In the genomic region with DNA sequence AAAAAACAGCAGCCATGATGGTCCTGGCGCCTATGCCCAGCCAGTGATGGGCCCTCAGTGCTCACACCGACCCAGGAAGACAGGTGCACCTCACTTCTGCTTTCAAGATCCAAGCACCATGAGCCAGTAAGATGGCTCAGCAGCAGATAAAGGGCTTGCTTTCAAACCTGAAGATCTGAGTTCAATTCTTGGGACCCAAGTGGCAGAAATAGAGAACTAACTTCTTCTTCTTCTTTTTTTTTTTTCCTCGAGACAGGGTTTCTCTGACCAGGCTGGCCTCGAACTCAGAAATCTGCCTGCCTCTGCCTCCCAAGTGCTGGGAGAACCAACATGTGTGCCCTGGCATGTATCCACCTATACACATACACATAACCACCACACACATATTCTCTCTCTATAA, we compare ENCODE assay signal across 37 mouse cellular contexts. TPM values are rescaled to one million over a fixed set of nuclear protein-coding genes. Genes with fewer than 3 reads are reported as not detected.
"Had no signal": no experiment of that assay in that cellular context is flagged by ENCODE, and none has a peak within 500 bp of the region (broad histone marks: within the 10 kb centered on the region; RNA-seq: fewer than 3 reads in every experiment).

No protein-coding gene starts in this region.

- DNase-seq: gastrocnemius, adult 2 months; gastrocnemius, postnatal 10 days; gastrocnemius, postnatal 25 days; heart, adult 18-20 months; heart, postnatal 10 days; kidney, adult 11 months; kidney, adult 2 months; kidney, adult 9 months; kidney, postnatal 14 days; kidney, postnatal 36 days; layer of hippocampus, adult 9-11 months; layer of hippocampus, postnatal 36 days; left cerebral cortex, postnatal 4 days had no signal

- H3K27ac ChIP-seq: gastrocnemius, adult 2 months; heart, embryonic 10.5 days; hindbrain, embryonic 15.5 days; hindbrain, postnatal 0 days; kidney, embryonic 15.5 days; kidney, postnatal 0 days; limb, embryonic 13.5 days; limb, embryonic 15.5 days; liver, embryonic 12.5 days; liver, embryonic 14.5 days had no signal

- H3K36me3 ChIP-seq: heart, embryonic 10.5 days; heart, embryonic 12.5 days; kidney, embryonic 15.5 days; limb, embryonic 13.5 days; limb, embryonic 15.5 days; liver, embryonic 12.5 days had no signal

- H3K9me3 ChIP-seq: heart, embryonic 10.5 days; heart, embryonic 12.5 days; hindbrain, embryonic 13.5 days; hindbrain, embryonic 15.5 days; kidney, embryonic 15.5 days; limb, embryonic 13.5 days; limb, embryonic 15.5 days; liver, embryonic 12.5 days had no signal

- H3K9ac ChIP-seq: heart, embryonic 12.5 days; hindbrain, embryonic 13.5 days; hindbrain, embryonic 15.5 days; kidney, embryonic 15.5 days; limb, embryonic 13.5 days; limb, embryonic 15.5 days; liver, embryonic 12.5 days; liver, embryonic 14.5 days had no signal

- H3K4me1 ChIP-seq: limb, embryonic 13.5 days; limb, embryonic 15.5 days had no signal

- H3K4me3 ChIP-seq: gastrocnemius, adult 2 months; heart, embryonic 10.5 days; heart, embryonic 12.5 days; hindbrain, embryonic 13.5 days; hindbrain, embryonic 15.5 days; kidney, embryonic 15.5 days; limb, embryonic 13.5 days; limb, embryonic 15.5 days; liver, embryonic 12.5 days had no signal

- H3K27me3 ChIP-seq: hindbrain, embryonic 13.5 days; hindbrain, embryonic 15.5 days; kidney, embryonic 15.5 days; limb, embryonic 13.5 days; limb, embryonic 15.5 days had no signal

RNA-seq across cellular contexts. Expression of a gene that starts 8.5 kb away (rescaled TPM):
- total RNA-seq: gastrocnemius, adult 2 months; gastrocnemius, postnatal 25 days; granulocyte monocyte progenitor cell, adult 5-6 weeks; liver, adult 2 months had no signal
- polyA plus RNA-seq: liver, adult 2 months had no signal

RNA-seq across cellular contexts. Expression of a gene that starts 12.8 kb away (rescaled TPM):
- total RNA-seq: gastrocnemius, adult 2 months; gastrocnemius, postnatal 10 days; gastrocnemius, postnatal 25 days; gastrocnemius, postnatal 4 days; heart, adult 18-20 months; heart, adult 8-10 months; heart, postnatal 10 days; heart, postnatal 25 days; hematopoietic stem cell, adult 5-6 weeks; hindbrain, postnatal 0 days; layer of hippocampus, postnatal 36 days; left cerebral cortex, adult 8-10 months; left cerebral cortex, postnatal 10 days; left cerebral cortex, postnatal 4 days; liver, adult 2 months had no signal
- polyA plus RNA-seq: heart, embryonic 10.5 days; heart, embryonic 12.5 days; intestine, embryonic 14.5 days; intestine, embryonic 16.5 days; kidney, adult 2 months; kidney, embryonic 15.5 days; kidney, postnatal 0 days; large intestine, adult 2 months; limb, embryonic 11.5 days; liver, adult 2 months; liver, embryonic 12.5 days; liver, embryonic 16.5 days had no signal
